Mouse (Mus musculus) liver, embryonic 14.5 days (tissue): ENCODE measurements around the gene Manba. TPM values are rescaled to one million over a fixed set of nuclear protein-coding genes. Genes with fewer than 3 reads are reported as not detected.

Experiments used
- ATAC-seq: fragments of 200-750 bp; cut with Nextera tagmentation; 2 replicates; pipeline ENCODE4 v1.8.0; 2017; ENCODE audit warnings: moderate number of reproducible peaks, mild to moderate bottlenecking, moderate library complexity; ENCODE audit not compliant: insufficient read depth
- DNase-seq, 3 experiments: peaks; one replicate each; pipeline ENCODE4 v3.0.0-alpha.2; 2012 to 2013; ENCODE audit warnings: low read depth in 3 of 3, low spot score in 3 of 3
- H3K27ac ChIP-seq: fragments of 300-500 bp; sonication (generic); 2 replicates; pipeline ENCODE4 v1.5.1; 2014; ENCODE audit warnings: moderate library complexity, mild to moderate bottlenecking, control low read depth, inconsistent platforms
- H3K27me3 ChIP-seq: fragments of 300-500 bp; sonication (generic); 2 replicates; pipeline ENCODE4 v1.6.1; 2014; ENCODE audit warnings: mild to moderate bottlenecking, low read length, moderate library complexity; ENCODE audit not compliant: control insufficient read depth, insufficient read depth
- H3K36me3 ChIP-seq: fragments of 300-500 bp; sonication (generic); replicated peaks from 2 replicates; pipeline ENCODE4 v1.6.1; 2014; ENCODE audit warnings: low read depth; ENCODE audit not compliant: control insufficient read depth, insufficient read depth
- H3K4me1 ChIP-seq, 2 experiments: fragments of 200-500 bp in 1 of 2; fragments of 300-500 bp in 1 of 2; sonication (generic) in 1 of 2; replicated peaks; 2 replicates each; pipeline ENCODE4 v1.6.1; 2012 to 2014; ENCODE audit warnings: antibody characterized with exemption in 1 of 2, inconsistent platforms in 1 of 2, low read length in 1 of 2; ENCODE audit not compliant: control insufficient read depth in 2 of 2, insufficient read depth in 2 of 2
- H3K4me2 ChIP-seq: fragments of 300-500 bp; sonication (generic); 2 replicates; pipeline ENCODE4 v1.6.1; 2014; ENCODE audit warnings: low read depth, mild to moderate bottlenecking, control low read depth, moderate library complexity
- H3K4me3 ChIP-seq, 2 experiments: fragments of 200-500 bp in 1 of 2; fragments of 300-500 bp in 1 of 2; sonication (generic) in 1 of 2; 2 replicates each; pipeline ENCODE4 v1.5.1; 2012 to 2014; ENCODE audit warnings: low read depth in 2 of 2, low read length in 2 of 2, mild to moderate bottlenecking in 2 of 2, control low read depth in 1 of 2, inconsistent platforms in 1 of 2, moderate library complexity in 1 of 2; ENCODE audit not compliant: insufficient read depth in 1 of 2
- H3K9ac ChIP-seq: fragments of 300-500 bp; sonication (generic); replicated peaks from 2 replicates; pipeline ENCODE4 v1.6.1; 2014; ENCODE audit warnings: mild to moderate bottlenecking, control low read depth, moderate library complexity
- H3K9me3 ChIP-seq: fragments of 300-500 bp; sonication (generic); 2 replicates; pipeline ENCODE4 v1.6.1; 2016; ENCODE audit warnings: low read length, mixed read lengths; ENCODE audit not compliant: control insufficient read depth
- CTCF ChIP-seq: IDR thresholded peaks from 2 replicates; pipeline ENCODE4 v1.5.1; 2016; ENCODE audit warnings: antibody characterized with exemption, low read depth, control low read depth
- EP300 ChIP-seq: IDR thresholded peaks from 2 replicates; pipeline ENCODE4 v1.6.1; 2016; ENCODE audit warnings: antibody characterized with exemption, low read depth
- WGBS: fragments of 180-500 bp; shearing (Covaris S2); extraction: QIAGEN DNeasy Blood & Tissue Kit; methylation state at CpG from one replicate; pipeline ENCODE4 v1.1.7; 2014; ENCODE audit not compliant: insufficient replicate concordance; 5-methylcytosine and 5-hydroxymethylcytosine counted together
- polyA plus RNA-seq, 2 experiments: library from polyadenylated mRNA; depleted of rRNA in 1 of 2; stranded (reverse) in 1 of 2; unstranded in 1 of 2; fragments of >200 nt; fragmentation: Nextera tagmentation in 1 of 2; extraction: Ambion mirVana in 1 of 2; gene quantifications; 2 replicates each; pipeline versions ENCODE4 v1.2.1 to v1.2.3; 2012 to 2014

Gene Manba
- polyA plus RNA-seq, 2 experiments, result 2.2 to 4.9 TPM

GRCm38 (mm10) chr3:135571540-135571939, 86.1 kb downstream of the Manba start:
- no peak overlapping the region for H3K4me3 ChIP-seq
- ATAC-seq (no peak), DNase-seq (no peak)
- no peak for TF ChIP-seq EP300
- no peak for TF ChIP-seq CTCF
- H3K36me3 ChIP-seq, result no peaks in the 10 kb centered on the region
- no peak overlapping the region for H3K9ac ChIP-seq
- H3K4me2 ChIP-seq, result no peak overlapping the region
- H3K27me3 ChIP-seq, result no peaks in the 10 kb centered on the region
- no peaks in the 10 kb centered on the region for H3K9me3 ChIP-seq
- H3K4me1 ChIP-seq, result no peaks in the 10 kb centered on the region
- WGBS, result 77% methylated on average over 13 of the region's 13 CpGs
- H3K27ac ChIP-seq, result no peak overlapping the region

DNA sequence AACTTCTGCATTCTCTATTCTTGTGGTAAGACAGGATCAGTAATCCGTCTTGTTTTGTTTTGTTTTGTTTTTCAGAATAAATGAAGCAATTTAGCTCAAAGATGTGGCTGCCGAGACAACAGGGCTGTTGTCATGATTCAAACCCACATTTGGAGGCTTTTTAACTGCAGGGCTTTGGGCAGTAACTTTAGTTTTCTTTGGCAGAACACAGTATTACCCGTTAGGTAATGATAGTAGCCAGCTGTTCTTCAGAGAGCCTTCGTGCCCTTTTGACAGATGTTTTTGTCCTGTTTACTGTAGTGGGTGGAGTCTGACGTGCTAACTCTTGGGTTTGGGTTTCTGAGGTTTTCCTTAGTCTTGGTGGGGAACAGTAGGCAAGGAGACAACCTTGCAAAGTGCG, 87.6 kb downstream of the Manba start:
- Histone ChIP-seq H3K9ac (no peak overlapping the region), H3K4me2 (no peak overlapping the region), H3K36me3 (no peaks in the 10 kb centered on the region), H3K4me1 (no peaks in the 10 kb centered on the region), H3K4me3 (no peak overlapping the region), H3K27me3 (no peaks in the 10 kb centered on the region), H3K27ac (no peak overlapping the region), H3K9me3 (no peaks in the 10 kb centered on the region)
- no peak for DNase-seq
- ATAC-seq, result no peak
- WGBS, result 34% methylated on average over 6 of the region's 6 CpGs
- TF ChIP-seq CTCF (no peak), EP300 (no peak)

- H3K4me1 ChIP-seq, result no peaks in the 10 kb centered on the region
- H3K36me3 ChIP-seq, result no peaks in the 10 kb centered on the region
- H3K27ac ChIP-seq, result no peak overlapping the region
- no peaks in the 10 kb centered on the region for H3K27me3 ChIP-seq
- DNase-seq (no peak), ATAC-seq (no peak)
- no peaks in the 10 kb centered on the region for H3K9me3 ChIP-seq
- no peak overlapping the region for H3K4me2 ChIP-seq
- H3K4me3 ChIP-seq, result no peak overlapping the region
- TF ChIP-seq CTCF (no peak), EP300 (no peak)
- H3K9ac ChIP-seq, result no peak overlapping the region
- 57% methylated on average over 3 of the region's 3 CpGs for WGBS
Measured at GRCm38 (mm10) chr3:135575126-135575525, 89.7 kb downstream of the Manba start.

GRCm38 (mm10) chr3:135578588-135579140, 93.3 kb downstream of the Manba start:
- no peaks in the 10 kb centered on the region for H3K9me3 ChIP-seq
- no peak overlapping the region for H3K27ac ChIP-seq
- WGBS, result 43% methylated on average over 5 of the region's 5 CpGs
- H3K36me3 ChIP-seq, result no peaks in the 10 kb centered on the region
- H3K4me3 ChIP-seq, result no peak overlapping the region
- no peaks in the 10 kb centered on the region for H3K27me3 ChIP-seq
- TF ChIP-seq CTCF (no peak), EP300 (no peak)
- H3K4me2 ChIP-seq, result no peak overlapping the region
- no peak for ATAC-seq
- no peak for DNase-seq
- 0 out of 4 replicates have a peak, but pooled peaks cover 0 to 2% of the 10 kb centered on the region in 2 experiments for H3K4me1 ChIP-seq
- no peak overlapping the region for H3K9ac ChIP-seq

GRCm38 (mm10) chr3:135579179-135579578, 93.8 kb downstream of the Manba start:
- no peak for ATAC-seq
- Histone ChIP-seq H3K36me3 (no peaks in the 10 kb centered on the region), H3K4me3 (no peak overlapping the region), H3K9ac (no peak overlapping the region), H3K27ac (no peak overlapping the region), H3K9me3 (no peaks in the 10 kb centered on the region), H3K27me3 (no peaks in the 10 kb centered on the region), H3K4me1 (0 out of 4 replicates have a peak, but pooled peaks cover 0 to 2% of the 10 kb centered on the region in 2 experiments), H3K4me2 (no peak overlapping the region)
- 52% methylated on average over 4 of the region's 4 CpGs for WGBS
- TF ChIP-seq EP300 (no peak), CTCF (no peak)
- no peak for DNase-seq
